Mouse (Mus musculus) CH12.LX (cell line): ENCODE results near the gene Laptm5. TPM values are rescaled to one million over a fixed set of nuclear protein-coding genes. Genes with fewer than 3 reads are reported as not detected.

Source experiments
- DNase-seq: peaks from one replicate; pipeline ENCODE4 v3.0.0-alpha.2; 2013; ENCODE audit errors: extremely low read depth
- H3K27ac ChIP-seq: 2 replicates; pipeline ENCODE4 v1.5.1; 2012; ENCODE audit warnings: low read depth, mild to moderate bottlenecking, control low read depth, moderate library complexity; ENCODE audit not compliant: insufficient read depth
- H3K27me3 ChIP-seq: replicated peaks from 2 replicates; pipeline ENCODE3; 2012; ENCODE audit warnings: inconsistent platforms
- H3K36me3 ChIP-seq, 2 experiments: replicated peaks in 1 of 2; 2 replicates each; pipeline versions ENCODE3 to v1.6.1; 2012; ENCODE audit warnings: inconsistent platforms in 1 of 2, low read length in 1 of 2, mild to moderate bottlenecking in 1 of 2, mixed read lengths in 1 of 2, moderate library complexity in 1 of 2; ENCODE audit not compliant: control insufficient read depth in 1 of 2, insufficient read depth in 1 of 2
- H3K4me1 ChIP-seq, 2 experiments: 2 replicates each; pipeline ENCODE4 v1.6.1; 2012; ENCODE audit warnings: inconsistent platforms in 1 of 2, moderate library complexity in 1 of 2; ENCODE audit not compliant: insufficient read depth in 2 of 2, control insufficient read depth in 1 of 2
- H3K4me2 ChIP-seq: 2 replicates; pipeline ENCODE4 v1.6.1; 2012; ENCODE audit warnings: low read depth, mild to moderate bottlenecking, control low read depth; ENCODE audit not compliant: poor library complexity, insufficient read depth, severe bottlenecking
- H3K4me3 ChIP-seq, 3 experiments: fragments of 150-350 bp in 1 of 3; sonication (generic) in 1 of 3; replicated peaks in 1 of 3; 2 replicates each; pipeline versions ENCODE3 to v1.5.1; 2011 to 2012; ENCODE audit warnings: low read depth in 2 of 3, low read length in 2 of 3, mild to moderate bottlenecking in 2 of 3, moderate library complexity in 2 of 3, control low read depth in 1 of 3, improper control_type of control experiment in 1 of 3, inconsistent platforms in 1 of 3, mixed read lengths in 1 of 3; ENCODE audit not compliant: poor library complexity in 1 of 3
- H3K79me2 ChIP-seq: replicated peaks from 2 replicates; pipeline ENCODE4 v1.6.1; 2012; ENCODE audit warnings: mild to moderate bottlenecking, moderate library complexity; ENCODE audit not compliant: control insufficient read depth, poor library complexity, insufficient read depth, severe bottlenecking; ENCODE audit errors: extremely low read depth
- H3K9ac ChIP-seq: 2 replicates; pipeline ENCODE4 v1.6.1; 2012; ENCODE audit warnings: low read depth, mild to moderate bottlenecking, control low read depth, moderate library complexity; ENCODE audit not compliant: insufficient read depth
- H3K9me3 ChIP-seq: replicated peaks from 2 replicates; pipeline ENCODE3; 2012; ENCODE audit warnings: low read length, inconsistent platforms, mixed read lengths
- CTCF ChIP-seq, 2 experiments: IDR thresholded peaks in 1 of 2; conservative IDR thresholded peaks in 1 of 2; 2 replicates each; pipeline ENCODE4 v1.5.1; 2011 to 2012; ENCODE audit warnings: low read depth in 2 of 2, low read length in 2 of 2, improper control_type of control experiment in 1 of 2, inconsistent platforms in 1 of 2, mild to moderate bottlenecking in 1 of 2, moderate library complexity in 1 of 2
- ELF1 ChIP-seq: IDR thresholded peaks from 2 replicates; pipeline ENCODE4 v1.6.1; 2014; ENCODE audit warnings: low read depth, mild to moderate bottlenecking, inconsistent platforms, low read length, improper control_type of control experiment
- EP300 ChIP-seq: IDR thresholded peaks from 2 replicates; pipeline ENCODE4 v1.6.1; 2011; ENCODE audit warnings: low read length, improper control_type of control experiment
- ETS1 ChIP-seq: conservative IDR thresholded peaks from 2 replicates; pipeline ENCODE4 v1.6.1; 2012; ENCODE audit warnings: low read depth, mild to moderate bottlenecking, inconsistent platforms, low read length, improper control_type of control experiment, moderate library complexity
- HCFC1 ChIP-seq: IDR thresholded peaks from 2 replicates; pipeline ENCODE4 v1.6.1; 2012; ENCODE audit warnings: low read depth, mild to moderate bottlenecking, inconsistent platforms, low read length, improper control_type of control experiment
- JUN ChIP-seq: IDR thresholded peaks from 2 replicates; pipeline ENCODE4 v1.6.1; 2011; ENCODE audit warnings: low read depth, mild to moderate bottlenecking, low read length, improper control_type of control experiment, moderate library complexity; ENCODE audit not compliant: insufficient read depth
- JUND ChIP-seq: conservative IDR thresholded peaks from 2 replicates; pipeline ENCODE4 v1.6.1; 2011; ENCODE audit warnings: low read depth, low read length, improper control_type of control experiment
- KAT2A ChIP-seq: IDR thresholded peaks from 2 replicates; pipeline ENCODE4 v1.6.1; 2012; ENCODE audit warnings: low read length, improper control_type of control experiment, inconsistent platforms; ENCODE audit not compliant: insufficient replicate concordance
- MAX ChIP-seq: IDR thresholded peaks from 2 replicates; pipeline ENCODE4 v1.6.1; 2011; ENCODE audit warnings: low read length, improper control_type of control experiment
- MAZ ChIP-seq: IDR thresholded peaks from 2 replicates; pipeline ENCODE4 v1.6.1; 2012; ENCODE audit warnings: low read depth, mild to moderate bottlenecking, inconsistent platforms, low read length, improper control_type of control experiment, moderate library complexity
- MEF2A ChIP-seq: IDR thresholded peaks from 2 replicates; pipeline ENCODE4 v1.6.1; 2014; ENCODE audit warnings: low read depth, mild to moderate bottlenecking, inconsistent platforms, low read length, improper control_type of control experiment, borderline replicate concordance
- MXI1 ChIP-seq: IDR thresholded peaks from 2 replicates; pipeline ENCODE4 v1.6.1; 2011; ENCODE audit warnings: mild to moderate bottlenecking, low read depth, low read length, improper control_type of control experiment
- POLR2A ChIP-seq: IDR thresholded peaks from 2 replicates; pipeline ENCODE4 v1.6.1; 2011; ENCODE audit warnings: low read depth, mild to moderate bottlenecking, improper control_type of control experiment, low read length
- RAD21 ChIP-seq: IDR thresholded peaks from 2 replicates; pipeline ENCODE4 v1.6.1; 2011; ENCODE audit warnings: low read depth, mild to moderate bottlenecking, low read length, improper control_type of control experiment, moderate library complexity
- SIN3A ChIP-seq: IDR thresholded peaks from 2 replicates; pipeline ENCODE4 v1.6.1; 2012; ENCODE audit warnings: low read length, improper control_type of control experiment, inconsistent platforms
- TBP ChIP-seq: conservative IDR thresholded peaks from 2 replicates; pipeline ENCODE4 v1.6.1; 2011; ENCODE audit warnings: low read depth, low read length, improper control_type of control experiment
- USF1 ChIP-seq: IDR thresholded peaks from 2 replicates; pipeline ENCODE4 v1.6.1; 2014; ENCODE audit warnings: low read depth, mild to moderate bottlenecking, inconsistent platforms, low read length, improper control_type of control experiment
- USF2 ChIP-seq: conservative IDR thresholded peaks from 2 replicates; pipeline ENCODE4 v1.6.1; 2011; ENCODE audit warnings: low read depth, low read length, improper control_type of control experiment
- ZC3H11A ChIP-seq: IDR thresholded peaks from 2 replicates; pipeline ENCODE4 v1.6.1; 2012; ENCODE audit warnings: low read depth, mild to moderate bottlenecking, inconsistent platforms, low read length, improper control_type of control experiment
- ZMIZ1 ChIP-seq: IDR thresholded peaks from 2 replicates; pipeline ENCODE4 v1.6.1; 2012; ENCODE audit warnings: low read depth, mild to moderate bottlenecking, inconsistent platforms, low read length, improper control_type of control experiment
- dilution Hi-C: fragments of 300-500 bp; cut with MboI; formaldehyde crosslinking; loops from 2 replicates; pipeline ENCODE4 v1.14.3; 2020; ENCODE audit warnings: low sequenced_read_pairs; ENCODE audit not compliant: extremely low pct_unique_long_range_greater_than_20kb, extremely low pct_ligation_motif_present
- in situ Hi-C: fragments of 300-500 bp; cut with MboI; formaldehyde crosslinking; loops from 3 replicates; pipeline ENCODE4 v1.14.3; 2019; ENCODE audit warnings: low sequenced_read_pairs, low pct_ligation_motif_present, low pct_unique_long_range_greater_than_20kb, mixed read lengths
- polyA plus RNA-seq: library from polyadenylated mRNA; unstranded; fragments of >175 nt; gene quantifications from 2 replicates; pipeline ENCODE4 v1.2.1, GENCODE M21; 2012; ENCODE audit warnings: low read depth; ENCODE audit not compliant: insufficient read length
- total RNA-seq, 2 experiments: library from RNA; depleted of rRNA; stranded (reverse); fragments of 300-350 nt in 1 of 2; fragments of >200 nt in 1 of 2; gene quantifications; 2 replicates each; pipeline ENCODE4 v1.2.3; 2012 to 2014

Gene Laptm5
- total and polyA plus RNA-seq, 3 experiments: 41.1 to 594 (median 225) TPM

DNA sequence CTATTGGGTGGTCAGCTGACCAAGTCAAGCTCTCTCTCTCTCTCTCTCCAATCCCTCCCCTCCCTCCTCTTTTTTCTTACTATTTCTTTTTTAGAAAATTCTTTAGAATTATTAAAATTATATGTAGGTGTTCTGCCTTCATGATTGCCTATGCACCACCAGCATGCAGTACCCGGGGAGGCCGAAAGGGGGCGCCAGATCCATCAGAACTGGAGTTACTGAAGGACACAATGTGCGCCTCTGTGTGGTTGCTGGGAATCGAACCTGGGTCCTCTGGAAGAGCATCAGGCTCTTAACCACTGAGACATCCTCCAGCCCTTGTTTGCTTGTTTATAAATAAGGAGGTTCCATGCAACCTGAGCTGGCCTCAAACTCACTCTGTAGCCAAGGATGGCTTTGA lies 39.5 kb upstream of the Laptm5 start:
- H3K4me2 ChIP-seq: no peak overlapping the region
- TF ChIP-seq RAD21 (no peak), CTCF (conservative IDR thresholded peaks at IDR 0.05 in 1 of 2, IDR thresholded peaks at IDR 0.05 in 1 of 2; ENCODE audit: low read depth in 2 of 2, low read length in 2 of 2) (peak; percentile 14 to 53; a peak in 3 of 4 replicates)
- TF ChIP-seq, all 38 proteins: peak for 1
- Histone ChIP-seq H3K9me3 (peaks cover 8% of the 10 kb centered on the region), H3K27me3 (peaks cover 85% of the 10 kb centered on the region), H3K4me1 (peaks cover 0 to 8% of the 10 kb centered on the region in 2 experiments; a peak in 2 of 4 replicates), H3K4me3 (no peak overlapping the region), H3K9ac (no peak overlapping the region), H3K36me3 (no peaks in the 10 kb centered on the region), H3K79me2 (no peaks in the 10 kb centered on the region), H3K27ac (no peak overlapping the region)
- dilution Hi-C loops (no loop called here), in situ Hi-C loops (no loop called here)
- no peak for DNase-seq

- in situ Hi-C loops (no loop called here), dilution Hi-C loops (no loop called here)
- no peak overlapping the region for H3K4me3 ChIP-seq
- peaks cover 0 to 8% of the 10 kb centered on the region in 2 experiments; a peak in 2 of 4 replicates for H3K4me1 ChIP-seq
- peaks cover 86% of the 10 kb centered on the region for H3K27me3 ChIP-seq
- H3K79me2 ChIP-seq: no peaks in the 10 kb centered on the region
- TF ChIP-seq ELF1 (no peak), CTCF (conservative IDR thresholded peaks at IDR 0.05 in 1 of 2, IDR thresholded peaks at IDR 0.05 in 1 of 2; ENCODE audit: low read depth in 2 of 2, low read length in 2 of 2) (no peak), TBP (no peak), ZMIZ1 (no peak), KAT2A (no peak), JUN (no peak), SIN3A (no peak), MAX (no peak), USF1 (no peak), ETS1 (no peak), ZC3H11A (no peak), MAZ (no peak), MXI1 (no peak), JUND (no peak), USF2 (no peak), POLR2A (no peak), MEF2A (no peak), EP300 (no peak), HCFC1 (no peak)
- no peaks in the 10 kb centered on the region for H3K36me3 ChIP-seq
- no peak overlapping the region for H3K27ac ChIP-seq
- no peak overlapping the region for H3K9ac ChIP-seq
- no peak for DNase-seq
- H3K9me3 ChIP-seq: peaks cover 8% of the 10 kb centered on the region
- H3K4me2 ChIP-seq: no peak overlapping the region
Measured at GRCm38 (mm10) chr4:130874601-130875000, 38.3 kb upstream of the Laptm5 start.
